Mouse (Mus musculus): ENCODE measurements at regions not wholly inside any gene's neighbourhood (a gene's known extent, or its start where the extent isn't known, plus 50 kb on each side); places are given as distances from the start of the nearest gene placed in this dataset.

- no peak overlapping the region for H3K4me3 ChIP-seq (ENCODE audit: control insufficient read depth in 1 of 2, insufficient read depth in 1 of 2, low read depth in 1 of 2, low read length in 2 of 2)
- no peaks in the 10 kb centered on the region for H3K36me3 ChIP-seq (ENCODE audit: control insufficient read depth, insufficient read depth, low read length)
- whole genome bisulfite sequencing, result 84% methylated on average over 10 of the region's 10 CpGs
- ATAC-seq (ENCODE audit: insufficient number of reproducible peaks, insufficient read depth, low FRiP score, low read depth), result no peak
- no peaks in the 10 kb centered on the region for H3K9me3 ChIP-seq (ENCODE audit: control insufficient read depth, low read length)
- no peaks in the 10 kb centered on the region for H3K27me3 ChIP-seq (ENCODE audit: control insufficient read depth, insufficient read depth, low read length)
- no peak overlapping the region for H3K27ac ChIP-seq (replicated peaks in 1 of 2; ENCODE audit: control insufficient read depth in 1 of 2, insufficient read depth in 1 of 2, low read depth in 2 of 2, low read length in 2 of 2)
- no peak overlapping the region for H3K9ac ChIP-seq (ENCODE audit: low read length)
- H3K4me1 ChIP-seq (ENCODE audit: control insufficient read depth in 2 of 2, insufficient read depth in 2 of 2, low read length in 2 of 2), result peaks cover 9 to 15% of the 10 kb centered on the region in 2 experiments; a peak in 3 of 4 replicates
- no peak overlapping the region for H3K4me2 ChIP-seq (ENCODE audit: low read length)
These were observed 60.4 kb upstream of the Cd83 start for GRCm38 (mm10) chr13:43724161-43724560.

GRCm38 (mm10) chr13:43725698-43726097 lies 58.9 kb upstream of the Cd83 start:
- Histone ChIP-seq H3K4me1 (ENCODE audit: control insufficient read depth in 2 of 2, insufficient read depth in 2 of 2, low read length in 2 of 2) (peaks cover 2 to 8% of the 10 kb centered on the region in 2 experiments; a peak in 2 of 4 replicates), H3K9ac (ENCODE audit: low read length) (no peak overlapping the region), H3K4me3 (ENCODE audit: control insufficient read depth in 1 of 2, insufficient read depth in 1 of 2, low read depth in 1 of 2, low read length in 2 of 2) (no peak overlapping the region), H3K27me3 (ENCODE audit: control insufficient read depth, insufficient read depth, low read length) (no peaks in the 10 kb centered on the region), H3K27ac (replicated peaks in 1 of 2; ENCODE audit: control insufficient read depth in 1 of 2, insufficient read depth in 1 of 2, low read depth in 2 of 2, low read length in 2 of 2) (no peak overlapping the region), H3K4me2 (ENCODE audit: low read length) (no peak overlapping the region; the same call in 1 of the 2 replicates), H3K36me3 (ENCODE audit: control insufficient read depth, insufficient read depth, low read length) (no peaks in the 10 kb centered on the region), H3K9me3 (ENCODE audit: control insufficient read depth, low read length) (no peaks in the 10 kb centered on the region)
- WGBS, result 23% methylated on average over 7 of the region's 7 CpGs
- no peak for ATAC-seq (ENCODE audit: insufficient number of reproducible peaks, insufficient read depth, low FRiP score, low read depth)

- Histone ChIP-seq H3K9me3 (ENCODE audit: control insufficient read depth, low read length) (no peaks in the 10 kb centered on the region), H3K36me3 (ENCODE audit: control insufficient read depth, insufficient read depth, low read length) (no peaks in the 10 kb centered on the region), H3K4me2 (ENCODE audit: low read length) (no peak overlapping the region), H3K27me3 (ENCODE audit: control insufficient read depth, insufficient read depth, low read length) (no peaks in the 10 kb centered on the region), H3K4me1 (ENCODE audit: control insufficient read depth in 2 of 2, insufficient read depth in 2 of 2, low read length in 2 of 2) (peaks cover 2 to 4% of the 10 kb centered on the region in 2 experiments; a peak in 1 of 4 replicates), H3K27ac (replicated peaks in 1 of 2; ENCODE audit: control insufficient read depth in 1 of 2, insufficient read depth in 1 of 2, low read depth in 2 of 2, low read length in 2 of 2) (no peak overlapping the region), H3K4me3 (ENCODE audit: control insufficient read depth in 1 of 2, insufficient read depth in 1 of 2, low read depth in 1 of 2, low read length in 2 of 2) (no peak overlapping the region), H3K9ac (ENCODE audit: low read length) (no peak overlapping the region)
- ATAC-seq (ENCODE audit: insufficient number of reproducible peaks, insufficient read depth, low FRiP score, low read depth), result peak; percentile 59; the same call in 1 of the 2 replicates
- 51% methylated on average over 13 of the region's 13 CpGs for WGBS
These were observed 57.7 kb upstream of the Cd83 start for GRCm38 (mm10) chr13:43726895-43727341.

- no peaks in the 10 kb centered on the region for H3K9me3 ChIP-seq (ENCODE audit: control insufficient read depth, low read length)
- H3K4me1 ChIP-seq (ENCODE audit: control insufficient read depth in 2 of 2, insufficient read depth in 2 of 2, low read length in 2 of 2), result peaks cover 2 to 5% of the 10 kb centered on the region in 2 experiments; a peak in 1 of 4 replicates
- H3K4me3 ChIP-seq (ENCODE audit: control insufficient read depth in 1 of 2, insufficient read depth in 1 of 2, low read depth in 1 of 2, low read length in 2 of 2), result no peak overlapping the region
- no peak for ATAC-seq (ENCODE audit: insufficient number of reproducible peaks, insufficient read depth, low FRiP score, low read depth)
- no peaks in the 10 kb centered on the region for H3K36me3 ChIP-seq (ENCODE audit: control insufficient read depth, insufficient read depth, low read length)
- H3K4me2 ChIP-seq (ENCODE audit: low read length), result no peak overlapping the region
- H3K27ac ChIP-seq (replicated peaks in 1 of 2; ENCODE audit: control insufficient read depth in 1 of 2, insufficient read depth in 1 of 2, low read depth in 2 of 2, low read length in 2 of 2), result no peak overlapping the region
- H3K27me3 ChIP-seq (ENCODE audit: control insufficient read depth, insufficient read depth, low read length), result no peaks in the 10 kb centered on the region
- H3K9ac ChIP-seq (ENCODE audit: low read length), result no peak overlapping the region
- WGBS, result 90% methylated on average over 11 of the region's 11 CpGs
These were observed 55.0 kb upstream of the Cd83 start for GRCm38 (mm10) chr13:43729617-43730016.

- Histone ChIP-seq H3K4me1 (ENCODE audit: control insufficient read depth in 2 of 2, insufficient read depth in 2 of 2, low read length in 2 of 2) (peaks cover 0 to 5% of the 10 kb centered on the region in 2 experiments; a peak in 1 of 4 replicates), H3K9ac (ENCODE audit: low read length) (no peak overlapping the region), H3K27ac (replicated peaks in 1 of 2; ENCODE audit: control insufficient read depth in 1 of 2, insufficient read depth in 1 of 2, low read depth in 2 of 2, low read length in 2 of 2) (no peak overlapping the region), H3K4me2 (ENCODE audit: low read length) (no peak overlapping the region), H3K9me3 (ENCODE audit: control insufficient read depth, low read length) (no peaks in the 10 kb centered on the region), H3K36me3 (ENCODE audit: control insufficient read depth, insufficient read depth, low read length) (no peaks in the 10 kb centered on the region), H3K4me3 (ENCODE audit: control insufficient read depth in 1 of 2, insufficient read depth in 1 of 2, low read depth in 1 of 2, low read length in 2 of 2) (no peak overlapping the region), H3K27me3 (ENCODE audit: control insufficient read depth, insufficient read depth, low read length) (no peaks in the 10 kb centered on the region)
- no peak for ATAC-seq (ENCODE audit: insufficient number of reproducible peaks, insufficient read depth, low FRiP score, low read depth)
- WGBS, result 76% methylated on average over 10 of the region's 10 CpGs
These were observed 51.5 kb upstream of the Cd83 start for GRCm38 (mm10) chr13:43733061-43733460.

GRCm38 (mm10) chr13:43734641-43735040 lies 49.9 kb upstream of the Cd83 start:
- Histone ChIP-seq H3K9me3 (ENCODE audit: control insufficient read depth, low read length) (no peaks in the 10 kb centered on the region), H3K9ac (ENCODE audit: low read length) (no peak overlapping the region), H3K27me3 (ENCODE audit: control insufficient read depth, insufficient read depth, low read length) (no peaks in the 10 kb centered on the region), H3K36me3 (ENCODE audit: control insufficient read depth, insufficient read depth, low read length) (no peaks in the 10 kb centered on the region), H3K4me1 (ENCODE audit: control insufficient read depth in 2 of 2, insufficient read depth in 2 of 2, low read length in 2 of 2) (peaks cover 0 to 5% of the 10 kb centered on the region in 2 experiments; a peak in 1 of 4 replicates), H3K4me3 (ENCODE audit: control insufficient read depth in 1 of 2, insufficient read depth in 1 of 2, low read depth in 1 of 2, low read length in 2 of 2) (no peak overlapping the region), H3K27ac (replicated peaks in 1 of 2; ENCODE audit: control insufficient read depth in 1 of 2, insufficient read depth in 1 of 2, low read depth in 2 of 2, low read length in 2 of 2) (no peak overlapping the region), H3K4me2 (ENCODE audit: low read length) (no peak overlapping the region)
- 53% methylated on average over 14 of the region's 14 CpGs for WGBS
- ATAC-seq (ENCODE audit: insufficient number of reproducible peaks, insufficient read depth, low FRiP score, low read depth), result no peak
